Mouse (Mus musculus): ENCODE data around the gene Sgsh.

GRCm38 (mm10) chr11:119404627-119405026 is 49.3 kb upstream of the Sgsh start:
- TF ChIP-seq MYOG (IDR thresholded peaks at IDR 0.05; ENCODE audit: control insufficient read depth in 1 of 3, insufficient read depth in 1 of 3, insufficient read length in 2 of 3, low read depth in 2 of 3): no peak
- no peak for TF ChIP-seq USF1 (IDR thresholded peaks at IDR 0.05; ENCODE audit: low read depth)
- TF ChIP-seq MYOD1 (IDR thresholded peaks at IDR 0.05; ENCODE audit: control insufficient read depth in 1 of 3, insufficient read length in 2 of 3, low read depth in 2 of 3): no peak
- TF ChIP-seq E2F4 (IDR thresholded peaks at IDR 0.05; ENCODE audit: insufficient read depth): no peak

Data from myocyte (in vitro differentiated cells).